Mouse (Mus musculus) liver, postnatal 0 days (tissue): ENCODE data around the gene Ctla4.

Experiments
- CTCF ChIP-seq: sonication (generic); IDR thresholded peaks from 2 replicates; pipeline ENCODE4 v1.5.1; 2016; ENCODE audit warnings: antibody characterized with exemption, low read depth
- EP300 ChIP-seq: IDR thresholded peaks from 2 replicates; pipeline ENCODE4 v1.6.1; 2016; ENCODE audit warnings: antibody characterized with exemption, low read depth, mild to moderate bottlenecking

GRCm38 (mm10) chr1:60920493-60921355, 33.9 kb downstream of the Ctla4 start:
- no peak for TF ChIP-seq EP300
- TF ChIP-seq CTCF, result no peak
